Mouse (Mus musculus): Measurements from ENCODE around the gene Trpm5. TPM values are rescaled to one million over a fixed set of nuclear protein-coding genes. Genes with fewer than 3 reads are reported as not detected.

Trpm5 gene
- polyA plus RNA-seq, 1 experiment from 2014 or later = 0.43 TPM

DNA sequence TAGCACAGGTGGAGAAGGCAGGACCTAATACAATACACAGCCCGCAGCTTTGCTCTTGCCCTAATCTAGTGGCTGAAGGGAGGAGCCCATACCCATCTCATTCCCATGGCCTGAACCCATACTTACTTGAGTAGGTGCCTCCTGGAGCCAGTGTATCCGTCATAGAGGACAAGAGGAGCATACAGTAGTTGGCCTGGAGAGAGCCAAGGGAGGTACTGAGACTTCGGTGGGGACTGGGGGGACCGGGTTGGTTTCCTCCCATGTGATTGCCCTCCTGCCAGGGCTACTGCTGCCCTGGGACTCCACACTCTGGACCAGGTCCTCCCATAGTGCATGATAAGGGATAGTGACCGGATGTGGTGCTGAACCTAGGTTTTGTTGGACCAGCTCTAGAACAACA, 21.8 kb downstream of the Trpm5 start:
- no peak overlapping the region for H3K4me2 ChIP-seq
- no peak overlapping the region for H3K4me3 ChIP-seq (replicated peaks)
- H3K4me1 ChIP-seq (replicated peaks) = peaks cover 29% of the 10 kb centered on the region
- H3K9me3 ChIP-seq (replicated peaks) = no peaks in the 10 kb centered on the region
- no peak for ATAC-seq (ENCODE audit: insufficient read depth)
- H3K27me3 ChIP-seq = no peaks in the 10 kb centered on the region
- 72% methylated on average over 5 of the region's 5 CpGs for WGBS (ENCODE audit: insufficient replicate concordance)
- H3K9ac ChIP-seq = no peak overlapping the region
- H3K27ac ChIP-seq (replicated peaks) = no peak overlapping the region
- peaks cover 19% of the 10 kb centered on the region; the same call in 1 of the 2 replicates for H3K36me3 ChIP-seq (replicated peaks)

DNA sequence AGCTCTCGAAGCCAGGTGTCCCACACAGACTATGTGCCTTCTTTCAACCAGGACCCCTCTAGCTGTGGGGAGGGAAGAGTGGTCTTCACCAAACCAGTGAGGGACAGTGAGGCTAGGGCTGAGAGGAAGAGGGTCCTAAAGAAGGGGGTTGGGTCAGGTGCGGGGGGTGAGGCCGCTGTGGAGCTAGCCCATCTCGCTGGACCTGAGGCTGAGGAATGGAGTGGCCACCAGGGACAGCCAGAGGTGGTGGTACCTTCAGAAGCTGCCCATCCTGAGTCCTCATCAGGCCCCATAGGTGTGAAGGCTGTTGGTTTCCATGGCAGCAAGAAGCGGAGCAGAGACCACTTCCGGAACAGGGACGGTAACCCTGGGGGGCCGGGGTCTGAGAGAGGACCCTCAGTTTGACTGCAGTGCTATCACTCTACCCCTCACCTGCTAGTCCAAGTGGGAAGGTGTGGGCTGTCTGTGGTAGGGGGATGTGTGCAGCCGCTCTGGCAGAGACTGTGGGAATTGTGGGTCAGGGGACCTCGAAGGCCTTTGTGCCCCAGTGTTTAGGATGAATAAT, 23.9 kb downstream of the Trpm5 start:
- Histone ChIP-seq H3K9ac (peak overlapping the region; percentile 76), H3K9me3 (replicated peaks) (no peaks in the 10 kb centered on the region), H3K27ac (replicated peaks) (no peak overlapping the region), H3K4me3 (replicated peaks) (peak overlapping the region; percentile 76), H3K4me1 (replicated peaks) (peaks cover 29% of the 10 kb centered on the region), H3K4me2 (peak overlapping the region; percentile 89), H3K27me3 (no peaks in the 10 kb centered on the region), H3K36me3 (replicated peaks) (peaks cover 39% of the 10 kb centered on the region)
- no peak for ATAC-seq (ENCODE audit: insufficient read depth)
- WGBS (ENCODE audit: insufficient replicate concordance) = 88% methylated on average over 10 of the region's 10 CpGs

DNA sequence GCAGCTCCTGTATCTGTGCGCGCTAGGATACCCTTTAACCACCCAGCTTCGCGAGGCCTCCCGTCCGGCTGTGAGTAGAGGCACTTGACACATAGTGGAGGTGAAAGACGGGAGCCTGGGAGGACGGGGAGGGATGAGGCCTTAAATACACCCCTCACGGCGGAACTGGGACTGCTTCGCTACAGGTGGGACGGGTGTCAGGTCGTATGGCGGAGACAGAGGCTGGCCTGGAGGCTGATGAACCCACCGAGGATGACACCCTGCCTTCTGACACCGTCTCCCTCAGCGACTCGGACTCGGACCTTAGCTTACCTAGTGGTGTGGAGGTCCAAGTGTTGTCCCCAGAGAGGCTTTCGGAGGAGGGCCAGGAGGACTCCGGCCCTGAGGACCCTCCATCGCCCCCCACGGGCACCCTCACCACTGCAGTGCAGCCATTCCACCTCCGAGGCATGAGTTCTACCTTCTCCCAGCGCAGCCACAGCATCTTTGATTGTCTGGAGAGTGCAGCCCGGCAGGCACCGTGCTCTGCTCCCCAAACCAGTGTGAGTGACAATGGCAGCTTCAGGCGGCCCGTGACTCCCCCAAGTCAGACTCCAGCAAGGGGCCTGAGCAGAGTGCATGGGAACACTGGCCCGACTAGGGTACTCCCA, 24.6 kb downstream of the Trpm5 start:
- 12% methylated on average over 30 of the region's 30 CpGs for WGBS (ENCODE audit: insufficient replicate concordance)
- Histone ChIP-seq H3K4me2 (peak overlapping the region; percentile 89), H3K36me3 (replicated peaks) (peaks cover 46% of the 10 kb centered on the region)

DNA sequence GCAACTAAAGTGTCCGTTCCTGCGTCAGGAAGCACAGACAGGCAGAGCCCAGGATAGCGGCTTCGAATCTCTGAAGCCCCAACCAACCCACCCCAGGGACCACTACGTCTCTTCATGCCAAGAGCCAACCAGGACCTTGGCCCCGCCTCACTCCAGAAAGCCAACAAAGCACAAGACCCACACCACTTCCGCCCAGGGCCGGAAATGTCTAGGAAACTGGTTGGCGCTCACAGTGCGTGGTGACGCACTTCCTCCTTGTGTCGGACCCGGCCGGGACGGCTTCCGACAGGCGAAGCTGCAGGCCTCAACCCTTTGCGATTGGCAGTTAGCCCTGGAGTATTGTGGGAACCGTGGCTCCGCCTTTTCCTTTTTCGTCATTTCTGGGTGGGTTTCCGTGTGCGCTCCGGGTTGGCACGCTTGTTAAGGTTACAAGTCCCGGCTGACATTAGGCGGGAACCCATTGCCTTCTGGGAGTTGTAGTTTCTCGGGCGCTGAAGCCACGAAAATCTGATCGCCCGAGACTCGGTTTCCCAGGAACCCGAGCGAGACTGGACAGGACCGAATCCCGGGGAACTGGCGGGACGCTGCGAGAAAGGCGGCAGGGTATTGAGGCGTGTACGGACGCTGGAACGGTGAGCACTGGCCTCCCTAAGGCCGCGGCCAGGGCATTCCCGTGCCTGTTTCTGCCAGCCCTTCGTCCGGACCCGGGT, 25.4 kb downstream of the Trpm5 start, which contains the start of gene Tssc4:
TSS of gene Tssc4 (plus strand) at position 368 of the 710 bp plus-strand sequence.
- H3K9ac ChIP-seq = peak within 1 kb of the TSS; percentile 76
- H3K4me2 ChIP-seq = peak within 1 kb of the TSS; percentile 89
- peaks cover 54% of the 10 kb centered on the region for H3K36me3 ChIP-seq (replicated peaks)
- H3K27me3 ChIP-seq = no peaks in the 10 kb centered on the region
- peak within 1 kb of the TSS; percentile 84 for H3K27ac ChIP-seq (replicated peaks)
- ATAC-seq (ENCODE audit: insufficient read depth) = peak; percentile 96
- H3K4me1 ChIP-seq (replicated peaks) = peaks cover 29% of the 10 kb centered on the region
- whole genome bisulfite sequencing (ENCODE audit: insufficient replicate concordance) = under 1% methylated on average over 51 of the region's 51 CpGs
- H3K9me3 ChIP-seq (replicated peaks) = no peaks in the 10 kb centered on the region
- H3K4me3 ChIP-seq (replicated peaks) = peak within 1 kb of the TSS; percentile 76

More for the DNA sequence above, 24.6 kb downstream of the Trpm5 start:
- Histone ChIP-seq H3K27me3 (no peaks in the 10 kb centered on the region), H3K9ac (peak overlapping the region; percentile 76), H3K9me3 (replicated peaks) (no peaks in the 10 kb centered on the region), H3K4me3 (replicated peaks) (peak overlapping the region; percentile 76), H3K27ac (replicated peaks) (peak overlapping the region; percentile 84), H3K4me1 (replicated peaks) (peaks cover 29% of the 10 kb centered on the region)
- ATAC-seq (ENCODE audit: insufficient read depth) = peak; percentile 4; the same call in 1 of the 2 replicates

DNA sequence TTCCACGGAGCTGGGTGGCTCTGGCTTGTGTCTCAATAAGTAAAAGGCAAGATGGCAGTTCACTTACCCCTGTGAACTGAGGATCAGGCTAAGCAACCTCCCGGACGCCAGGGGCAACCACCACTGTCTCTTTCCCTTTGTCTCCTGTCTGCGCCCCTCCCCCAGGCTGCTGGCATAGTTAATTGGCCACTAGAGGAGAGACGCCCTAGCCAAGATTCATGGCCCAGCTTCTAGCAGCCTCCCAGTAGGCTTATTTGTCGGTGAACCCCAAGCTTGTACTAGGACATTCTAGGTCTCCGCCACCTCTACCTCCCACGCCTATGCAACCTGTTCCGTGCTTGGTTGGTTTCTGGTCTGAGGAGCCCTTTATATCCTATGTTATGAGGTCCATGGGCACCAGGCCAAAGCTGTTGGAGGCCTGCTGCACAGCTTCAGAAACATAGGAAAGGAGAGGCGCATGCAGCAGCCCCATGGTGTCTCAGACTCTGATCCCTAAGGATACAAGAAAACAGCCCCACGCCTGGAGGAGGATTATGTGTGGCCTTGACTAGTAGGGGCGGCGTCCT, 26.0 kb downstream of the Trpm5 start:
- peaks cover 60% of the 10 kb centered on the region for H3K36me3 ChIP-seq (replicated peaks)
- H3K4me1 ChIP-seq (replicated peaks) = peaks cover 29% of the 10 kb centered on the region
- H3K9ac ChIP-seq = peak overlapping the region; percentile 41
- no peak for ATAC-seq (ENCODE audit: insufficient read depth)
- H3K9me3 ChIP-seq (replicated peaks) = no peaks in the 10 kb centered on the region
- WGBS (ENCODE audit: insufficient replicate concordance) = 54% methylated on average over 13 of the region's 13 CpGs
- H3K27me3 ChIP-seq = no peaks in the 10 kb centered on the region
- peak overlapping the region; percentile 89 for H3K4me2 ChIP-seq
- peak overlapping the region; percentile 76 for H3K4me3 ChIP-seq (replicated peaks)
- H3K27ac ChIP-seq (replicated peaks) = peak overlapping the region; percentile 84

DNA sequence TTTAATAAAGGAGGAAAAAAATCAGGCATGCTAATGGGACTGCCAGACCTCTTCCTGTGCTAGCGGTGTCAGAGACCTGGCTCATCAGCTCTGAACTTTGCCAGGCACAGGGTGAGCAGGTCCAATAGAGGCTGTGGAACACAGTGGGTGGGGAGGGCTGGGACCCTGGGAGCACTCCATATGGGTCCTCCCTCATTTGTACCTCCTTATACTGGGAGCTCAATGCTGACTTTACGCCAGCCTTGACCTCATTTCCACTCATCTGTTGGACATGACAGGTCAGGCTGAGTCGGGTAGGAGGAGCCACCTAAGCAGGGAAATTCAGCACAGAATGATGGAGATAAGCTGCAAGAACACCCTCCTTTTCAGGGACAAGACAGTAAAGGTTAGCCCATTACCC, 26.5 kb downstream of the Trpm5 start:
- H3K9me3 ChIP-seq (replicated peaks) = no peaks in the 10 kb centered on the region
- peak overlapping the region; percentile 84; the same call in 1 of the 2 replicates for H3K27ac ChIP-seq (replicated peaks)
- H3K9ac ChIP-seq = no peak overlapping the region
- no peaks in the 10 kb centered on the region for H3K27me3 ChIP-seq
- H3K4me1 ChIP-seq (replicated peaks) = peaks cover 29% of the 10 kb centered on the region
- ATAC-seq (ENCODE audit: insufficient read depth) = no peak
- peaks cover 65% of the 10 kb centered on the region for H3K36me3 ChIP-seq (replicated peaks)
- no peak overlapping the region for H3K4me2 ChIP-seq
- H3K4me3 ChIP-seq (replicated peaks) = no peak overlapping the region
- WGBS (ENCODE audit: insufficient replicate concordance) = 68% methylated on average over 3 of the region's 3 CpGs

DNA sequence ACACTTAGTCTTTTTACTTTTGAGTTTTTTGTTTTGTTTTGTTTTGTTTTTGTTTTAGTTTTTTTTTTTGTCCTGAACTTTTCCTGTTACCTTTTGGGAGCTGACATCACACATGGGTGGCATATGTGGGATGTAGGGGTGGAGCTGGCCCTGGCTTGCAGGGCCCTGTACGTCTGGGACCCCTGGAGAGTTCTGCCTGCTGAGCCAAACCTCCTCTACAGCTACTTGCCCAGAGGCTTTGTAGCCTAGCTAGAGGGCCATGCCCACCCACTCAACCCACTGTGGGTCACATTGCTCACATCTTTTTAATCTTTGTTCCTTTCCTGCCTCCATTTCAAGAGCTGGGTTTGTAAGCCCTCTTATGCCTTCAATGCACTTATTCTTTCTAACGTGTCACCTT, 27.0 kb downstream of the Trpm5 start:
- H3K27ac ChIP-seq (replicated peaks) = no peak overlapping the region
- H3K4me1 ChIP-seq (replicated peaks) = peaks cover 29% of the 10 kb centered on the region
- H3K9ac ChIP-seq = no peak overlapping the region
- 54% methylated on average over 2 of the region's 2 CpGs for WGBS (ENCODE audit: insufficient replicate concordance)
- no peaks in the 10 kb centered on the region for H3K27me3 ChIP-seq
- H3K4me2 ChIP-seq = no peak overlapping the region
- H3K4me3 ChIP-seq (replicated peaks) = no peak overlapping the region
- H3K9me3 ChIP-seq (replicated peaks) = no peaks in the 10 kb centered on the region
- no peak for ATAC-seq (ENCODE audit: insufficient read depth)
- peaks cover 70% of the 10 kb centered on the region for H3K36me3 ChIP-seq (replicated peaks)

DNA sequence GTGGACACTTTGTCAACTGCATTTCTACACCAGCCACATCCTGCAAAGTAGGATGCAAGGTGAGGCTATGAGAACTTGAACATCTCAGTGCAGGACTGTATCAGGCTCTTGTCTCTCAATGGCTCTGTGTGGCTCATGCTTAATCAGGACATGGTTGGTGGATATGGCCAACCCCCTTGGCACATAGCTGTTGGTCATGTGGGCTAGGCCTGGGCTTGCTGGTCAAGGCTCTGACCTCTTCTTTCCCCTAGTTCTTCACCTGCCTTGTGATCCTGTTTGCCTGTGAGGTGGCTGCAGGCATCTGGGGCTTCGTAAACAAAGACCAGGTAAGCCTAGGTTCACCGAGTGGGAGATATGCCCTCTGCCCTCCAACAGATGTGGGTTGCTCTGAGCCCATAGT, 28.8 kb downstream of the Trpm5 start:
- H3K4me3 ChIP-seq (replicated peaks) = no peak overlapping the region
- H3K4me2 ChIP-seq = no peak overlapping the region
- no peak for ATAC-seq (ENCODE audit: insufficient read depth)
- H3K9ac ChIP-seq = no peak overlapping the region
- H3K27me3 ChIP-seq = no peaks in the 10 kb centered on the region
- no peaks in the 10 kb centered on the region for H3K9me3 ChIP-seq (replicated peaks)
- 83% methylated on average over 2 of the region's 2 CpGs for WGBS (ENCODE audit: insufficient replicate concordance)
- H3K27ac ChIP-seq (replicated peaks) = no peak overlapping the region
- H3K36me3 ChIP-seq (replicated peaks) = peaks cover 72% of the 10 kb centered on the region
- H3K4me1 ChIP-seq (replicated peaks) = peaks cover 35% of the 10 kb centered on the region

DNA sequence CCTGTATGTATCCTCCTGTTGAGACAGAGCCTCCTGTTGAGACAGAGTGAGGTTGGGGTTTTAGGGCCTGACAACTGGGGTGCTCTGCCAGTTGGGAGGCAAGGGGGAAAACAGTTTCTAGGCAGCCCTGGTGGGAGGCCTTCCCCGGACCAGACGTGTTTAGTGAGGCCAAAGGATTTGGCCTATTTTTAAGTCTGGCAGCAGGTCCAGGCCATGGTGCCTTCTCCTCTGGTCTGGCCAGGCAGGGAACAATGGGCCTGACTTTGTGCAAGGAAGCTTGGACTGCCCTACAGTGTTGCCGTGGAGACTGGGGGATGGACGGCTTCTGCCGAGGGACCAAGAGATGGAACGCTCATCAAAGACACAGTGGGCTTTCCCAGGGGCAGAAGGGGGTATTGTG, 30.2 kb downstream of the Trpm5 start:
- H3K36me3 ChIP-seq (replicated peaks) = peaks cover 70% of the 10 kb centered on the region
- ATAC-seq (ENCODE audit: insufficient read depth) = no peak
- H3K27me3 ChIP-seq = no peaks in the 10 kb centered on the region
- H3K4me3 ChIP-seq (replicated peaks) = no peak overlapping the region
- peaks cover 36% of the 10 kb centered on the region for H3K4me1 ChIP-seq (replicated peaks)
- no peaks in the 10 kb centered on the region for H3K9me3 ChIP-seq (replicated peaks)
- no peak overlapping the region for H3K27ac ChIP-seq (replicated peaks)
- H3K4me2 ChIP-seq = no peak overlapping the region
- H3K9ac ChIP-seq = no peak overlapping the region
- WGBS (ENCODE audit: insufficient replicate concordance) = 78% methylated on average over 6 of the region's 6 CpGs

DNA sequence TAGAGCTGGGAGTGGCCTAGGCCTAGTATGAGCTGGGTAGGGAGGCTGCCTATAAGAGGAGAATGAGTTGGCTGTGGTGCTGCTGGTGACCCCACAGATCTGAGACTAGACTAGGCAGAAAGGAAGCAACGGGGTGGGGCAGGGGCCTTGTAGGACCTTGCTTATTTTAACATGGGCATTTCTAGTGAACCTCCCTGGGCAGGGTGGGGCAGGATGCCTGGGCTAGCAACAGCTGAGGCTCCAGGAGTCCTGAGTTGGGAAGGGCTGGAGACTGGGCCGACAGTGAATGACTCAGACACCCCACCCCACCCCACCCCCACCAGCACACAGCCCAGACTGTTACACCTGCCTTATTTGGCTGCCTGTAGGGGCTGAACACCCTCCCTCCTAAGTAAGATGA, 31.7 kb downstream of the Trpm5 start:
- Histone ChIP-seq H3K27me3 (no peaks in the 10 kb centered on the region), H3K4me3 (replicated peaks) (no peak overlapping the region), H3K9ac (no peak overlapping the region), H3K9me3 (replicated peaks) (no peaks in the 10 kb centered on the region), H3K36me3 (replicated peaks) (peaks cover 61% of the 10 kb centered on the region), H3K4me2 (no peak overlapping the region), H3K4me1 (replicated peaks) (peaks cover 40% of the 10 kb centered on the region), H3K27ac (replicated peaks) (no peak overlapping the region)
- no peak for ATAC-seq (ENCODE audit: insufficient read depth)
- 56% methylated on average over 2 of the region's 2 CpGs for WGBS (ENCODE audit: insufficient replicate concordance)
